Mouse (Mus musculus) heart, adult 2 months (tissue): ENCODE measurements at regions not wholly inside any gene's neighbourhood (a gene's known extent, or its start where the extent isn't known, plus 50 kb on each side); places are given as distances from the start of the nearest gene placed in this dataset.

Experiments used
- CTCF ChIP-seq: fragments of 200-600 bp; IDR thresholded peaks from 2 replicates; pipeline ENCODE4 v1.8.1; 2022; ENCODE audit warnings: antibody characterized with exemption, mild to moderate bottlenecking, moderate library complexity
- POLR2A ChIP-seq: fragments of 200-500 bp; IDR thresholded peaks from 2 replicates; pipeline ENCODE4 v1.6.1; 2011; ENCODE audit warnings: mild to moderate bottlenecking, low read depth, low read length, control low read depth; ENCODE audit not compliant: insufficient read depth

GRCm38 (mm10) chr4:26273754-26274153 lies 72.9 kb downstream of the Manea start:
- TF ChIP-seq POLR2A (no peak), CTCF (no peak)
